Mouse (Mus musculus) embryonic facial prominence, embryonic 14.5 days (tissue): ENCODE results near the gene Aars2. TPM values are rescaled to one million over a fixed set of nuclear protein-coding genes. Genes with fewer than 3 reads are reported as not detected.

Experiments used
- ATAC-seq: fragments of 200-750 bp; cut with Nextera tagmentation; 2 replicates; pipeline ENCODE4 v1.8.0; 2017; ENCODE audit warnings: low read depth, moderate number of reproducible peaks, moderate TSS enrichment
- DNase-seq: peaks from one replicate; pipeline ENCODE4 v3.0.0-alpha.2; 2015; ENCODE audit warnings: low spot score
- H3K27ac ChIP-seq: fragments of 300-500 bp; sonication (generic); replicated peaks from 2 replicates; pipeline ENCODE4 v1.5.1; 2014; ENCODE audit warnings: low read depth, mild to moderate bottlenecking, low read length, moderate library complexity
- H3K27me3 ChIP-seq: fragments of 300-500 bp; sonication (generic); replicated peaks from 2 replicates; pipeline ENCODE4 v1.6.1; 2014; ENCODE audit warnings: low read length; ENCODE audit not compliant: control insufficient read depth, insufficient read depth
- H3K36me3 ChIP-seq: fragments of 300-500 bp; sonication (generic); 2 replicates; pipeline ENCODE4 v1.6.1; 2014; ENCODE audit warnings: low read length, mixed read lengths; ENCODE audit not compliant: control insufficient read depth, insufficient read depth
- H3K4me1 ChIP-seq: fragments of 300-500 bp; sonication (generic); 2 replicates; pipeline ENCODE4 v1.6.1; 2014; ENCODE audit warnings: antibody characterized with exemption, low read length; ENCODE audit not compliant: control insufficient read depth, insufficient read depth
- H3K4me2 ChIP-seq: fragments of 300-500 bp; sonication (generic); 2 replicates; pipeline ENCODE4 v1.6.1; 2014; ENCODE audit warnings: low read depth, mild to moderate bottlenecking, low read length, moderate library complexity, mixed read lengths
- H3K4me3 ChIP-seq: fragments of 300-500 bp; sonication (generic); 2 replicates; pipeline ENCODE4 v1.5.1; 2014; ENCODE audit warnings: low read depth, mild to moderate bottlenecking, low read length
- H3K9ac ChIP-seq: fragments of 300-500 bp; sonication (generic); 2 replicates; pipeline ENCODE4 v1.6.1; 2014; ENCODE audit warnings: low read depth, mild to moderate bottlenecking, low read length, moderate library complexity, mixed read lengths
- H3K9me3 ChIP-seq: fragments of 300-500 bp; sonication (generic); 2 replicates; pipeline ENCODE4 v1.6.1; 2016; ENCODE audit warnings: low read length; ENCODE audit not compliant: control insufficient read depth
- WGBS: fragments of 180-500 bp; shearing (Covaris S2); extraction: QIAGEN DNeasy Blood & Tissue Kit; methylation state at CpG from one replicate; pipeline ENCODE4 v1.1.7; 2014; 5-methylcytosine and 5-hydroxymethylcytosine counted together
- polyA plus RNA-seq: library from polyadenylated mRNA; unstranded; fragments of >200 nt; fragmentation: Nextera tagmentation; extraction: Ambion mirVana; gene quantifications from 2 replicates; pipeline ENCODE4 v1.2.1, GENCODE M21; 2014

Aars2 gene
- polyA plus RNA-seq: 12.5 and 14.5 TPM in 2 replicates

DNA sequence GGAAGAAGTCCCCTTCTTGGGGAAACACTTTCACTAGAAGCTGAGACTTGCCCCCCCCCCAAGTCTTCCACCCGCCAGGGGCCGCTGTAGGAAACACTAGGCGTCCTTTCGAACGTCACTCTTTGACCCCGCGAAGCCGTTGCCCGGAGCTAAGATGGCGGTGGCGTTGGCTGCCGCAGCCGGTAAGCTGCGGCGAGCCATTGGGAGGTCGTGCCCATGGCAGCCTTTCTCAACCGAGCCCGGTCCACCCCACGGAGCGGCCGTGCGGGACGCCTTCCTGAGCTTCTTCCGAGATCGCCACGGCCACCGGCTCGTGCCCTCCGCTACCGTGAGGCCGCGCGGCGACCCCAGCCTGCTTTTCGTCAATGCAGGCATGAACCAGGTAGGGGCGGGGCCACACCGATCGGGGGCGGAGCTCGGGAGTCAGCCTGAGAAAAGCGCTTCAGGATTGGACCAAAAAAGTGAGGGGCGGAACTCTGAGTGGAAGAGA is at the start of gene Aars2:
Aars2 (plus strand) TSS at position 142 of the 490 bp plus-strand sequence.
- peak within 1 kb of the TSS; percentile 84 for H3K27ac ChIP-seq
- H3K4me3 ChIP-seq: peak within 1 kb of the TSS; percentile 77
- peaks cover 5% of the 10 kb centered on the region; the same call in 1 of the 2 replicates for H3K4me1 ChIP-seq
- H3K27me3 ChIP-seq: no peaks in the 10 kb centered on the region
- H3K9me3 ChIP-seq: no peaks in the 10 kb centered on the region
- peaks cover 18% of the 10 kb centered on the region; the same call in 1 of the 2 replicates for H3K36me3 ChIP-seq
- WGBS: under 1% methylated on average over 41 of the region's 42 CpGs
- ATAC-seq: peak; percentile 96
- H3K4me2 ChIP-seq: peak within 1 kb of the TSS; percentile 50
- H3K9ac ChIP-seq: peak within 1 kb of the TSS; percentile 79
- peak; percentile 96 for DNase-seq

DNA sequence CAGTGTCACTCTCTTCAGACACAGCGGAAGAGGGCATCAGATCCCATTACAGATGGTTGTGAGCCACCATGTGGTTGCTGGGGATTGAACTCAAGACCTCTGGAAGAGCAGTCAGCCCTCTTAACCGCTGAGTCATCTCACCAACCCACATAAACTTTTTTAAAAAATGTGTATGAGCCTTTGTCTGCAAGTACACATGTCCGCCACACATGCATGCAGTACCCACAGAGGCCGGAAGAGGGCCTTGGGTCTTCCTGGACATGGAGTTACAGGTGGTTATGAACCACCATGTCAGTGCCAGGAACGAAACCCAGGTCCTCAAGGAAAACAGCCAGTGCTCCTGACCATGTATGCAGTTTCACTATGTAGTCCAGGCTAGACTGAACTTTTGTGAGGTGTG is 49.2 kb upstream of the Aars2 start:
- ATAC-seq (no peak), DNase-seq (no peak)
- Histone ChIP-seq H3K4me2 (no peak overlapping the region), H3K4me3 (no peak overlapping the region), H3K4me1 (no peaks in the 10 kb centered on the region), H3K9me3 (no peaks in the 10 kb centered on the region), H3K36me3 (no peaks in the 10 kb centered on the region), H3K27ac (no peak overlapping the region), H3K27me3 (no peaks in the 10 kb centered on the region), H3K9ac (no peak overlapping the region)
- WGBS: 90% methylated on average over 5 of the region's 5 CpGs

DNA sequence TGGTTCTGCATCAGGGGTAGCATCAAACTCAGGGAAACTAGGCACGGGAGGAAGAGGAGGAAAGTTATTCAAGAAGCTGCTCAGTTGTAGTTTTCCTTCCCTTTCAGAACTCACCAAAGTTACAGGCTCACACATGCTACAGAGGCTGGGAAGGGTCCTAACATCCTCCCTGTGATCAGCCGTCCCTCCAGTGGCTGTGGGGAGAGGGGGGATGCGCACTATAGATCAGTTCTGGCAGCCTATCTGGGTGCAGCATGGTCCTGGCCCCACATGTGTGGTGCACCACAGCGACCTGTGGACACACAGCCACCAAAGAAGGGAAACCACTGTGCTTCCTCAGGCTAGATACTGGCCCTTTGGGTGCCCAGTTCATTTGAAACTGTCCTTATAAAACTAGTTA is 48.1 kb upstream of the Aars2 start:
- no peak for DNase-seq
- H3K27me3 ChIP-seq: no peaks in the 10 kb centered on the region
- no peak overlapping the region for H3K9ac ChIP-seq
- ATAC-seq: no peak
- WGBS: 79% methylated on average over 4 of the region's 4 CpGs
- no peak overlapping the region for H3K27ac ChIP-seq
- H3K36me3 ChIP-seq: no peaks in the 10 kb centered on the region
- H3K9me3 ChIP-seq: no peaks in the 10 kb centered on the region
- no peak overlapping the region for H3K4me2 ChIP-seq
- H3K4me3 ChIP-seq: no peak overlapping the region
- no peaks in the 10 kb centered on the region for H3K4me1 ChIP-seq

DNA sequence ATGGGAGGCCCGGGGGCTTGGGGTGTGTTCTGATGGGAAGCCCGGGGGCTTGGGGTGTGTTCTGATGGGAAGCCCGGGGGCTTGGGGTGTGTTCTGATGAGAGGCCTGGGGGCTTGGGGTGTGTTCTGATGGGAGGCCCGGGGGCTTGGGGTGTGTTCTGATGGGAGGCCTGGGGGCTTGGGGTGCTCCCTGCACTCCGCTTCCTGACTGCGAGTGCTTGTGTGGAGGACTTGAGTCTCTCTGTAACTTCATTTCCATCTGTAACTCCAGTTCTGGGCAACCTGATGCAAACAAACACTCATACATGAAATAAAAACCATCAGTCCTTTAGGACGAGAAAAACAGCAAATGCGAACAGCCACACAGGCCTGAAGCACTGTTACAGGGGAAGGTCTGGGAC is 47.6 kb upstream of the Aars2 start:
- H3K4me2 ChIP-seq: no peak overlapping the region
- H3K9ac ChIP-seq: no peak overlapping the region
- H3K4me3 ChIP-seq: no peak overlapping the region
- no peak overlapping the region for H3K27ac ChIP-seq
- H3K9me3 ChIP-seq: no peaks in the 10 kb centered on the region
- DNase-seq (no peak), ATAC-seq (no peak)
- no peaks in the 10 kb centered on the region for H3K4me1 ChIP-seq
- H3K36me3 ChIP-seq: no peaks in the 10 kb centered on the region
- WGBS: 87% methylated on average over 6 of the region's 8 CpGs
- H3K27me3 ChIP-seq: no peaks in the 10 kb centered on the region

GRCm38 (mm10) chr17:45462506-45462905 is 44.1 kb upstream of the Aars2 start:
- no peaks in the 10 kb centered on the region for H3K36me3 ChIP-seq
- H3K27me3 ChIP-seq: no peaks in the 10 kb centered on the region
- no peak for DNase-seq

GRCm38 (mm10) chr17:45464255-45464654 is 42.4 kb upstream of the Aars2 start:
- no peak for ATAC-seq
- H3K9ac ChIP-seq: no peak overlapping the region
- 84% methylated on average over 9 of the region's 9 CpGs for WGBS

More at GRCm38 (mm10) chr17:45462506-45462905, 44.1 kb upstream of the Aars2 start:
- Histone ChIP-seq H3K4me3 (no peak overlapping the region), H3K27ac (no peak overlapping the region), H3K4me2 (no peak overlapping the region), H3K4me1 (no peaks in the 10 kb centered on the region), H3K9ac (no peak overlapping the region), H3K9me3 (peaks cover 5% of the 10 kb centered on the region; the same call in 1 of the 2 replicates)
- no peak for ATAC-seq
- 87% methylated on average over 4 of the region's 4 CpGs for WGBS

DNA sequence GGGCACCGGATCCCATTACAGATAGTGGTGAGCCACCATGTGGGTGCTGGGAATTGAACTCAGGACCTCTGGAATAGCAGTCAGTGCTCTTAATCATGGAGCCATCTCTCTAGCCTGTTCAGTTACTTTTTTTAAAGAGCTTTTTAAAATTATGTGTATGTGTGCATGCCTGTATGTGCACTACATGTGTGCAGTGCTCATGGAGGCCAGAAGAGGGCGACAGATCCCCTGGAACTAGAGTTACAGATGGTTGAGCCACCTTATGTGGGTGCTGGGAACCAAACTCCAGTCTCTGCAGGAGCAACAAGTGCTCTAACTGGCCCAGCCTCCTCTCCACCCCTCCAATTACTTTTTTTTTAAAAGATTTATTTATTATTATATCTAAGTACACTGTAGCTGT is 39.9 kb upstream of the Aars2 start:
- DNase-seq (no peak), ATAC-seq (no peak)
- Histone ChIP-seq H3K4me2 (no peak overlapping the region), H3K9ac (no peak overlapping the region), H3K36me3 (no peaks in the 10 kb centered on the region), H3K4me3 (no peak overlapping the region), H3K27me3 (no peaks in the 10 kb centered on the region), H3K27ac (no peak overlapping the region), H3K9me3 (peaks cover 9% of the 10 kb centered on the region; the same call in 1 of the 2 replicates), H3K4me1 (no peaks in the 10 kb centered on the region)
- 59% methylated on average over 2 of the region's 2 CpGs for WGBS

More at GRCm38 (mm10) chr17:45464255-45464654, 42.4 kb upstream of the Aars2 start:
- peaks cover 9% of the 10 kb centered on the region; the same call in 1 of the 2 replicates for H3K9me3 ChIP-seq
- DNase-seq: no peak
- H3K4me3 ChIP-seq: no peak overlapping the region
- H3K4me2 ChIP-seq: no peak overlapping the region
- no peaks in the 10 kb centered on the region for H3K4me1 ChIP-seq
- H3K36me3 ChIP-seq: no peaks in the 10 kb centered on the region
- H3K27me3 ChIP-seq: no peaks in the 10 kb centered on the region
- H3K27ac ChIP-seq: no peak overlapping the region

- DNase-seq (no peak), ATAC-seq (no peak)
- Histone ChIP-seq H3K9me3 (peaks cover 9% of the 10 kb centered on the region; the same call in 1 of the 2 replicates), H3K4me1 (no peaks in the 10 kb centered on the region), H3K4me3 (no peak overlapping the region), H3K27me3 (no peaks in the 10 kb centered on the region), H3K36me3 (no peaks in the 10 kb centered on the region), H3K9ac (no peak overlapping the region), H3K4me2 (no peak overlapping the region), H3K27ac (no peak overlapping the region)
- 81% methylated on average over 5 of the region's 5 CpGs for WGBS
Observed at GRCm38 (mm10) chr17:45468302-45468701, 38.3 kb upstream of the Aars2 start.

DNA sequence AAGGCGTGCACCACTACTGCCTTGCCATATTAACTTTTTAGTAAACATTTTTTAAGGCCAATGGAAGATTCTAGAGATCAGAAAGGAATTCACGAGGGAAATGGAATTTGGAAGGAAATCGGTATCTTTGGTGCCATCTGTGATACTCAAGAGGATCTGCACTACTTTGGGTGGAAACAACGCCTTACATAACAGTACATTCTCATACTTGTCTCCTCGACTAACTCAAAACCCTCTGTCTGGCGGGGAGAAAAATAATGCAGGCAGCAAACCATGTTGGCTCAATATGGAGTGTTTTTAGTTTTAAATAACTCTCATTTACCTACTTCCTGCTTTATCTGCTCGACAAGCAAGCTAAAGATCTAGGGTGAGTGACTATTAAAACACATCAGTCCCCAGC is 35.9 kb upstream of the Aars2 start:
- H3K9ac ChIP-seq: no peak overlapping the region
- DNase-seq (no peak), ATAC-seq (no peak)
- H3K27ac ChIP-seq: no peak overlapping the region
- no peaks in the 10 kb centered on the region for H3K36me3 ChIP-seq
- peaks cover 5% of the 10 kb centered on the region; the same call in 1 of the 2 replicates for H3K27me3 ChIP-seq
- H3K4me2 ChIP-seq: no peak overlapping the region
- H3K4me1 ChIP-seq: no peaks in the 10 kb centered on the region
- H3K9me3 ChIP-seq: peaks cover 9% of the 10 kb centered on the region; the same call in 1 of the 2 replicates
- no peak overlapping the region for H3K4me3 ChIP-seq
- 82% methylated on average over 7 of the region's 7 CpGs for WGBS
